Mouse (Mus musculus) neural tube, embryonic 12.5 days (tissue): ENCODE data around the gene Cmya5. TPM values are rescaled to one million over a fixed set of nuclear protein-coding genes. Genes with fewer than 3 reads are reported as not detected.

ENCODE experiments used
- ATAC-seq: fragments of 200-750 bp; cut with Nextera tagmentation; 2 replicates; pipeline ENCODE4 v1.8.0; 2017; ENCODE audit warnings: low read depth, mild to moderate bottlenecking, moderate TSS enrichment, moderate library complexity; ENCODE audit not compliant: low FRiP score
- H3K27ac ChIP-seq: fragments of 300-500 bp; sonication (generic); 2 replicates; pipeline ENCODE4 v1.5.1; 2016
- H3K27me3 ChIP-seq: fragments of 300-500 bp; sonication (generic); replicated peaks from 2 replicates; pipeline ENCODE4 v1.6.1; 2016; ENCODE audit warnings: mild to moderate bottlenecking
- H3K36me3 ChIP-seq: fragments of 300-500 bp; sonication (generic); 2 replicates; pipeline ENCODE4 v1.6.1; 2016; ENCODE audit warnings: mild to moderate bottlenecking
- H3K4me1 ChIP-seq: fragments of 300-500 bp; sonication (generic); 2 replicates; pipeline ENCODE4 v1.6.1; 2016
- H3K4me2 ChIP-seq: fragments of 300-500 bp; sonication (generic); replicated peaks from 2 replicates; pipeline ENCODE4 v1.6.1; 2016; ENCODE audit warnings: mild to moderate bottlenecking
- H3K4me3 ChIP-seq: fragments of 300-500 bp; sonication (generic); 2 replicates; pipeline ENCODE4 v1.5.1; 2016
- H3K9ac ChIP-seq: fragments of 300-500 bp; sonication (generic); 2 replicates; pipeline ENCODE4 v1.6.1; 2016; ENCODE audit warnings: mild to moderate bottlenecking
- H3K9me3 ChIP-seq: fragments of 300-500 bp; sonication (generic); 2 replicates; pipeline ENCODE4 v1.6.1; 2016; ENCODE audit warnings: mild to moderate bottlenecking
- WGBS: fragments of 180-500 bp; shearing (Covaris S2); methylation state at CpG from one replicate; pipeline ENCODE4 v1.1.7; 2016; 5-methylcytosine and 5-hydroxymethylcytosine counted together
- polyA plus RNA-seq: library from polyadenylated mRNA; unstranded; fragments of >200 nt; fragmentation: Nextera tagmentation; extraction: Ambion mirVana; gene quantifications from 2 replicates; pipeline ENCODE4 v1.2.1, GENCODE M21; 2016

Gene Cmya5
- polyA plus RNA-seq, 1 experiment from 2014 or later = 0.06 TPM

- Histone ChIP-seq H3K4me3 (no peak overlapping the region), H3K27ac (no peak overlapping the region), H3K36me3 (no peaks in the 10 kb centered on the region), H3K9ac (no peak overlapping the region), H3K4me2 (no peak overlapping the region), H3K4me1 (no peaks in the 10 kb centered on the region), H3K9me3 (peaks cover 8% of the 10 kb centered on the region; the same call in 1 of the 2 replicates), H3K27me3 (no peaks in the 10 kb centered on the region)
- no peak for ATAC-seq
- WGBS = 99% methylated on average over 2 of the region's 2 CpGs
Observed at GRCm38 (mm10) chr13:93080859-93081258, 63.7 kb downstream of the Cmya5 start.

- ATAC-seq = no peak
- Histone ChIP-seq H3K36me3 (no peaks in the 10 kb centered on the region), H3K27ac (no peak overlapping the region), H3K4me2 (no peak overlapping the region; the same call in 1 of the 2 replicates), H3K9me3 (peaks cover 8% of the 10 kb centered on the region; the same call in 1 of the 2 replicates), H3K9ac (no peak overlapping the region), H3K4me1 (peaks cover 17% of the 10 kb centered on the region), H3K27me3 (no peaks in the 10 kb centered on the region), H3K4me3 (no peak overlapping the region)
- WGBS = 58% methylated on average over 17 of the region's 17 CpGs
Observed at GRCm38 (mm10) chr13:93074147-93074641, 70.3 kb downstream of the Cmya5 start.

GRCm38 (mm10) chr13:93073595-93073994 is 70.9 kb downstream of the Cmya5 start:
- ATAC-seq = peak; percentile 33; the same call in 1 of the 2 replicates
- Histone ChIP-seq H3K9me3 (peaks cover 8% of the 10 kb centered on the region; the same call in 1 of the 2 replicates), H3K9ac (0 out of 2 replicates have a peak overlapping the region, but pooled peaks have one; percentile 29), H3K4me2 (peak overlapping the region; percentile 48; the same call in 1 of the 2 replicates), H3K36me3 (no peaks in the 10 kb centered on the region), H3K27me3 (no peaks in the 10 kb centered on the region), H3K27ac (no peak overlapping the region), H3K4me1 (peaks cover 17% of the 10 kb centered on the region), H3K4me3 (no peak overlapping the region)
- 40% methylated on average over 2 of the region's 2 CpGs for WGBS

GRCm38 (mm10) chr13:93072871-93073411 is 71.6 kb downstream of the Cmya5 start:
- peaks cover 17% of the 10 kb centered on the region for H3K4me1 ChIP-seq
- no peaks in the 10 kb centered on the region for H3K27me3 ChIP-seq
- H3K9me3 ChIP-seq = peaks cover 8% of the 10 kb centered on the region; the same call in 1 of the 2 replicates
- H3K4me2 ChIP-seq = peak overlapping the region; percentile 48
- H3K9ac ChIP-seq = peak overlapping the region; percentile 29; the same call in 1 of the 2 replicates
- no peaks in the 10 kb centered on the region for H3K36me3 ChIP-seq
- H3K27ac ChIP-seq = peak overlapping the region; percentile 50
- ATAC-seq = peak; percentile 81
- H3K4me3 ChIP-seq = no peak overlapping the region
- 6% methylated on average over 15 of the region's 15 CpGs for WGBS

GRCm38 (mm10) chr13:93070406-93070805 is 74.1 kb downstream of the Cmya5 start:
- Histone ChIP-seq H3K4me3 (no peak overlapping the region), H3K9ac (no peak overlapping the region), H3K4me1 (peaks cover 17% of the 10 kb centered on the region), H3K9me3 (no peaks in the 10 kb centered on the region), H3K36me3 (no peaks in the 10 kb centered on the region), H3K27ac (no peak overlapping the region), H3K27me3 (no peaks in the 10 kb centered on the region), H3K4me2 (no peak overlapping the region)
- WGBS = 31% methylated on average over 8 of the region's 8 CpGs
- ATAC-seq = peak; percentile 41

GRCm38 (mm10) chr13:93069481-93069880 is 75.0 kb downstream of the Cmya5 start:
- WGBS = 66% methylated on average over 4 of the region's 4 CpGs

GRCm38 (mm10) chr13:93068353-93068752 is 76.2 kb downstream of the Cmya5 start:
- Histone ChIP-seq H3K36me3 (no peaks in the 10 kb centered on the region), H3K27me3 (no peaks in the 10 kb centered on the region), H3K9me3 (no peaks in the 10 kb centered on the region), H3K4me1 (peaks cover 12% of the 10 kb centered on the region), H3K4me2 (no peak overlapping the region), H3K9ac (no peak overlapping the region), H3K27ac (no peak overlapping the region), H3K4me3 (no peak overlapping the region)
- ATAC-seq = no peak
- 92% methylated on average over 6 of the region's 6 CpGs for WGBS

More at GRCm38 (mm10) chr13:93069481-93069880, 75.0 kb downstream of the Cmya5 start:
- peaks cover 17% of the 10 kb centered on the region for H3K4me1 ChIP-seq
- no peak for ATAC-seq
- no peak overlapping the region for H3K4me2 ChIP-seq
- H3K9ac ChIP-seq = no peak overlapping the region
- H3K36me3 ChIP-seq = no peaks in the 10 kb centered on the region
- H3K4me3 ChIP-seq = no peak overlapping the region
- no peaks in the 10 kb centered on the region for H3K27me3 ChIP-seq
- no peak overlapping the region for H3K27ac ChIP-seq
- no peaks in the 10 kb centered on the region for H3K9me3 ChIP-seq

- Histone ChIP-seq H3K36me3 (no peaks in the 10 kb centered on the region), H3K9ac (no peak overlapping the region), H3K4me3 (no peak overlapping the region), H3K27me3 (no peaks in the 10 kb centered on the region), H3K27ac (no peak overlapping the region), H3K9me3 (no peaks in the 10 kb centered on the region), H3K4me1 (no peaks in the 10 kb centered on the region; the same call in 1 of the 2 replicates), H3K4me2 (no peak overlapping the region)
- WGBS = 67% methylated on average over 13 of the region's 13 CpGs
- peak; percentile 68 for ATAC-seq
Observed at GRCm38 (mm10) chr13:93062860-93063636, 81.5 kb downstream of the Cmya5 start.

GRCm38 (mm10) chr13:93061311-93061710 is 83.2 kb downstream of the Cmya5 start:
- no peaks in the 10 kb centered on the region for H3K36me3 ChIP-seq
- H3K9ac ChIP-seq = no peak overlapping the region
- no peak for ATAC-seq
- no peaks in the 10 kb centered on the region for H3K27me3 ChIP-seq
- H3K27ac ChIP-seq = no peak overlapping the region
- no peak overlapping the region for H3K4me2 ChIP-seq
- no peaks in the 10 kb centered on the region; the same call in 1 of the 2 replicates for H3K4me1 ChIP-seq
- no peak overlapping the region for H3K4me3 ChIP-seq
- 88% methylated on average over 4 of the region's 4 CpGs for WGBS
- no peaks in the 10 kb centered on the region for H3K9me3 ChIP-seq

- ATAC-seq = no peak
- Histone ChIP-seq H3K27ac (no peak overlapping the region), H3K4me1 (no peaks in the 10 kb centered on the region; the same call in 1 of the 2 replicates), H3K4me3 (no peak overlapping the region), H3K9ac (no peak overlapping the region), H3K9me3 (no peaks in the 10 kb centered on the region), H3K27me3 (no peaks in the 10 kb centered on the region), H3K4me2 (no peak overlapping the region), H3K36me3 (no peaks in the 10 kb centered on the region)
- WGBS = 92% methylated on average over 3 of the region's 3 CpGs
Observed at GRCm38 (mm10) chr13:93060437-93060836, 84.1 kb downstream of the Cmya5 start.

- H3K4me1 ChIP-seq = no peaks in the 10 kb centered on the region; the same call in 1 of the 2 replicates
- no peak for ATAC-seq
- H3K27ac ChIP-seq = no peak overlapping the region
- H3K9me3 ChIP-seq = no peaks in the 10 kb centered on the region
- 86% methylated on average over 5 of the region's 5 CpGs for WGBS
- no peak overlapping the region for H3K9ac ChIP-seq
- no peak overlapping the region for H3K4me3 ChIP-seq
- H3K27me3 ChIP-seq = no peaks in the 10 kb centered on the region
- H3K36me3 ChIP-seq = no peaks in the 10 kb centered on the region
- no peak overlapping the region for H3K4me2 ChIP-seq
Observed at GRCm38 (mm10) chr13:93058551-93059011, 85.9 kb downstream of the Cmya5 start.

GRCm38 (mm10) chr13:93057492-93058260 is 86.8 kb downstream of the Cmya5 start:
- Histone ChIP-seq H3K4me1 (no peaks in the 10 kb centered on the region), H3K4me3 (no peak overlapping the region), H3K27me3 (no peaks in the 10 kb centered on the region), H3K27ac (no peak overlapping the region), H3K36me3 (no peaks in the 10 kb centered on the region), H3K4me2 (no peak overlapping the region), H3K9me3 (no peaks in the 10 kb centered on the region), H3K9ac (no peak overlapping the region)
- WGBS = 85% methylated on average over 7 of the region's 7 CpGs
- ATAC-seq = no peak
